Mouse (Mus musculus) limb, embryonic 10.5 days (tissue): ENCODE measurements around the gene Pdk2. TPM values are rescaled to one million over a fixed set of nuclear protein-coding genes. Genes with fewer than 3 reads are reported as not detected.
"Not testable (repeated sequence)": the region's sequence is repeated elsewhere in the genome, so short reads cannot be mapped to it uniquely, and the experiment has no call there.

ENCODE experiments used
- DNase-seq: peaks from one replicate; pipeline ENCODE4 v3.0.0-alpha.2; 2017; ENCODE audit warnings: low spot score
- H3K27ac ChIP-seq: fragments of 300-500 bp; sonication (generic); 2 replicates; pipeline ENCODE4 v1.5.1; 2016; ENCODE audit warnings: mild to moderate bottlenecking
- H3K27me3 ChIP-seq: fragments of 300-500 bp; sonication (generic); 2 replicates; pipeline ENCODE4 v1.6.1; 2016; ENCODE audit warnings: low read depth, mild to moderate bottlenecking; ENCODE audit not compliant: poor library complexity, severe bottlenecking
- H3K36me3 ChIP-seq: fragments of 300-500 bp; sonication (generic); 2 replicates; pipeline ENCODE4 v1.6.1; 2016; ENCODE audit warnings: mild to moderate bottlenecking, moderate library complexity
- H3K4me1 ChIP-seq: fragments of 300-500 bp; sonication (generic); 2 replicates; pipeline ENCODE4 v1.6.1; 2016
- H3K4me3 ChIP-seq: fragments of 300-500 bp; sonication (generic); 2 replicates; pipeline ENCODE4 v1.5.1; 2016; ENCODE audit warnings: mild to moderate bottlenecking, moderate library complexity
- H3K9me3 ChIP-seq: fragments of 300-500 bp; sonication (generic); replicated peaks from 2 replicates; pipeline ENCODE4 v1.6.1; 2016; ENCODE audit warnings: mild to moderate bottlenecking
- WGBS: fragments of 180-500 bp; shearing (Covaris S2); methylation state at CpG from one replicate; pipeline ENCODE4 v1.1.7; 2016; 5-methylcytosine and 5-hydroxymethylcytosine counted together
- polyA plus RNA-seq: library from polyadenylated mRNA; unstranded; fragments of >200 nt; fragmentation: Nextera tagmentation; extraction: Ambion mirVana; gene quantifications from 2 replicates; pipeline ENCODE4 v1.2.1, GENCODE M21; 2016

Pdk2 gene
- polyA plus RNA-seq, 1 experiment from 2014 or later, result 21.2 TPM

DNA sequence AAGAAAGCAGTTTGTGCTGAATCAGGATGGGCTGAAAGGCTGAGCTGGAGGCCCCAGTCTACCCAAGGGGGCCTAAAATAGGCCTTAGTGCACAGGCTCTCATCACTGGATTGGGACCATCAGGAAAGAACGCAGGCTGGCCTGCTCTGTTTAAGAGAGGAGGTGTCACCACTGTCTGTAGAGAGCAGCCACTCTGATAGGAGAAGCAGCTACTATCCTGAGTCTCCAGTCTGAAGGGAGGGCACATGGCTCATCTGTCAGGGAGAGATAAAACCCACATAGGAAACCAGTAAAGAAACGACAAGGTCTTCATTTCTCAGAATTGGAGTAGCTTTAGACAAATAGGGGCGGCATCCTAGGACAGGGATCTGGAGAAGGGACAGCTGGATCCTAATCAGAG lies 29.1 kb downstream of the Pdk2 start:
- Histone ChIP-seq H3K27me3 (no peaks in the 10 kb centered on the region), H3K9me3 (no peaks in the 10 kb centered on the region), H3K36me3 (peaks cover 48% of the 10 kb centered on the region), H3K4me1 (peaks cover 51% of the 10 kb centered on the region), H3K4me3 (peak overlapping the region; percentile 81), H3K27ac (0 out of 2 replicates have a peak overlapping the region, but pooled peaks have one; percentile 96)
- WGBS, result 64% methylated on average over 3 of the region's 3 CpGs
- no peak for DNase-seq

GRCm38 (mm10) chr11:95011416-95011815 lies 29.7 kb downstream of the Pdk2 start:
- no peak for DNase-seq
- peaks cover 42% of the 10 kb centered on the region for H3K36me3 ChIP-seq
- peaks cover 57% of the 10 kb centered on the region for H3K4me1 ChIP-seq
- H3K9me3 ChIP-seq, result no peaks in the 10 kb centered on the region
- 33% methylated on average over 1 of the region's 1 CpGs for WGBS
- H3K27ac ChIP-seq, result peak overlapping the region; percentile 96
- H3K27me3 ChIP-seq, result no peaks in the 10 kb centered on the region
- peak overlapping the region; percentile 81 for H3K4me3 ChIP-seq

DNA sequence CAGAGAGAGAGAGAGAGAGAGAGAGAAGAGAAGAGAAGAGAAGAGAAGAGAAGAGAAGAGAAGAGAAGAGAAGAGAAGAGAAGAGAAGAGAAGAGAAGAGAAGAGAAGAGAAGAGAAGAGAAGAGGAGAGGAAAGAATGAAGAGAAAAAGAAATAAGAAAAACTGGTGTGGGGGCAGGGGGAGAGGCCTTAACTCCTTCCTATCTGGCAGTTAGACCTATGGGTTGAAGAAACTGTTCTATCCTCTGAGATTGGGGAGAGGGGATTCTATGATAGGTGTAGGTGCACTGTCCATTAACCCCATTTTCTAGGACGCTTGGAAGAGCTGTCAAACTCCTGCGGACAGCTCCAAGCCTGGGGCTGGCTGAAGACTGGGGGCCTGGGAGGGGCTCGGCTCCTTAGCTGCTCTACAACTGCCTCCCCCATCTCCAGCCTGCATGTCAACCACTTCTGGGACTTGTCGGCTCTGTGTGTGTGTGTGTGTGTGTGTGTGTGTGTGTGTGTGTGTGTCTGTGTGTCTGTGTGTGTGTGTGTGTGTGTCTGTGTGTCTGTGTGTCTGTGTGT lies 30.2 kb downstream of the Pdk2 start:
- peaks cover 39% of the 10 kb centered on the region for H3K36me3 ChIP-seq
- not testable (repeated sequence) for H3K9me3 ChIP-seq, H3K27me3 ChIP-seq, DNase-seq
- H3K4me3 ChIP-seq, result peak overlapping the region; percentile 81
- peak overlapping the region; percentile 96 for H3K27ac ChIP-seq
- peaks cover 62% of the 10 kb centered on the region for H3K4me1 ChIP-seq
- 25% methylated on average over 4 of the region's 4 CpGs for WGBS

GRCm38 (mm10) chr11:95010141-95010739 lies 30.9 kb downstream of the Pdk2 start:
- Histone ChIP-seq H3K27ac (peak overlapping the region; percentile 96), H3K36me3 (peaks cover 39% of the 10 kb centered on the region)
- peak; percentile 74 for DNase-seq

GRCm38 (mm10) chr11:95009629-95010014 lies 31.5 kb downstream of the Pdk2 start, which contains the start of gene Samd14:
Gene Samd14, plus strand, starts transcription at chr11:95009879.
- peak within 1 kb of the TSS; percentile 96 for H3K27ac ChIP-seq
- peak; percentile 86 for DNase-seq
- peak within 1 kb of the TSS; percentile 81 for H3K4me3 ChIP-seq
- peaks cover 69% of the 10 kb centered on the region for H3K4me1 ChIP-seq
- peaks cover 39% of the 10 kb centered on the region for H3K36me3 ChIP-seq
- WGBS, result under 1% methylated on average over 32 of the region's 32 CpGs
- no peaks in the 10 kb centered on the region for H3K9me3 ChIP-seq
- no peaks in the 10 kb centered on the region for H3K27me3 ChIP-seq

More at GRCm38 (mm10) chr11:95010141-95010739, 30.9 kb downstream of the Pdk2 start:
- H3K27me3 ChIP-seq, result no peaks in the 10 kb centered on the region
- peaks cover 69% of the 10 kb centered on the region for H3K4me1 ChIP-seq
- H3K4me3 ChIP-seq, result peak overlapping the region; percentile 81
- WGBS, result under 1% methylated on average over 40 of the region's 40 CpGs
- no peaks in the 10 kb centered on the region for H3K9me3 ChIP-seq

GRCm38 (mm10) chr11:95008661-95009628 lies 32.2 kb downstream of the Pdk2 start:
- peaks cover 69% of the 10 kb centered on the region for H3K4me1 ChIP-seq
- H3K36me3 ChIP-seq, result peaks cover 39% of the 10 kb centered on the region
- 40% methylated on average over 15 of the region's 15 CpGs for WGBS
- DNase-seq, result no peak
- peak overlapping the region; percentile 96 for H3K27ac ChIP-seq
- H3K27me3 ChIP-seq, result no peaks in the 10 kb centered on the region
- H3K4me3 ChIP-seq, result peak overlapping the region; percentile 81
- no peaks in the 10 kb centered on the region for H3K9me3 ChIP-seq

GRCm38 (mm10) chr11:95007418-95007817 lies 33.7 kb downstream of the Pdk2 start:
- Histone ChIP-seq H3K27me3 (no peaks in the 10 kb centered on the region), H3K9me3 (no peaks in the 10 kb centered on the region), H3K4me1 (peaks cover 60% of the 10 kb centered on the region), H3K36me3 (peaks cover 41% of the 10 kb centered on the region), H3K27ac (peak overlapping the region; percentile 84), H3K4me3 (peak overlapping the region; percentile 54)
- DNase-seq, result no peak
- 81% methylated on average over 3 of the region's 3 CpGs for WGBS

GRCm38 (mm10) chr11:95006525-95007219 lies 34.5 kb downstream of the Pdk2 start:
- peaks cover 44% of the 10 kb centered on the region for H3K36me3 ChIP-seq
- H3K27ac ChIP-seq, result peak overlapping the region; percentile 84
- 3% methylated on average over 27 of the region's 27 CpGs for WGBS
- H3K9me3 ChIP-seq, result no peaks in the 10 kb centered on the region
- peaks cover 52% of the 10 kb centered on the region for H3K4me1 ChIP-seq
- H3K27me3 ChIP-seq, result no peaks in the 10 kb centered on the region
- DNase-seq, result peak; percentile 86
- H3K4me3 ChIP-seq, result peak overlapping the region; percentile 54

DNA sequence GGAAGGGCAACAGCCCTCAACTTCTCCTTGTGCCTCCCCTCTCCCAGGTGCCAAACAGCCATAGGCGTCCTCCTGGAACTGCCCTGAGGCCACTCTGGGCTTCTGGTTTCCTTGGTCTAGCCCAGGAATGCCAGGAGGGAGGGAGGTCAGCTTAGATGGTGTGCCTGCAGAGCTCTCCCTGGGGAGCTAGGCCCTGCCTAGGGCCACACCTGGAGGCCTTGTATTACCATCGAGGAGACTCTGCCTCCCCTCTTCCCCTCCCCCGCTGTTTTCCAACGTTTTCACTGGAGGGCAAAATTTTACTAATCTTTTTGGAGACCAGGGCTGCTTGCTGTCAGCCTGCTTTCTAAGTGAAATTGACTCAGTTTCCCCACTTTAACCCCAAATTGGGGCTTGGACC lies 35.1 kb downstream of the Pdk2 start:
- peaks cover 47% of the 10 kb centered on the region for H3K4me1 ChIP-seq
- peak overlapping the region; percentile 84 for H3K27ac ChIP-seq
- WGBS, result 46% methylated on average over 4 of the region's 4 CpGs
- H3K36me3 ChIP-seq, result peaks cover 49% of the 10 kb centered on the region
- H3K4me3 ChIP-seq, result peak overlapping the region; percentile 54
- no peaks in the 10 kb centered on the region for H3K27me3 ChIP-seq
- H3K9me3 ChIP-seq, result no peaks in the 10 kb centered on the region
- no peak for DNase-seq

GRCm38 (mm10) chr11:95004937-95005198 lies 36.3 kb downstream of the Pdk2 start:
- Histone ChIP-seq H3K36me3 (peaks cover 61% of the 10 kb centered on the region), H3K27ac (peak overlapping the region; percentile 26; the same call in 1 of the 2 replicates), H3K4me3 (no peak overlapping the region), H3K9me3 (no peaks in the 10 kb centered on the region), H3K4me1 (peaks cover 51% of the 10 kb centered on the region), H3K27me3 (no peaks in the 10 kb centered on the region)
- WGBS, result 79% methylated on average over 6 of the region's 6 CpGs
- DNase-seq, result no peak

- Histone ChIP-seq H3K27me3 (no peaks in the 10 kb centered on the region), H3K27ac (peak overlapping the region; percentile 26; the same call in 1 of the 2 replicates), H3K9me3 (no peaks in the 10 kb centered on the region), H3K4me3 (no peak overlapping the region), H3K4me1 (peaks cover 54% of the 10 kb centered on the region), H3K36me3 (peaks cover 66% of the 10 kb centered on the region)
- DNase-seq, result no peak
- 86% methylated on average over 12 of the region's 12 CpGs for WGBS
These were observed 36.8 kb downstream of the Pdk2 start for GRCm38 (mm10) chr11:95004136-95004936.

DNA sequence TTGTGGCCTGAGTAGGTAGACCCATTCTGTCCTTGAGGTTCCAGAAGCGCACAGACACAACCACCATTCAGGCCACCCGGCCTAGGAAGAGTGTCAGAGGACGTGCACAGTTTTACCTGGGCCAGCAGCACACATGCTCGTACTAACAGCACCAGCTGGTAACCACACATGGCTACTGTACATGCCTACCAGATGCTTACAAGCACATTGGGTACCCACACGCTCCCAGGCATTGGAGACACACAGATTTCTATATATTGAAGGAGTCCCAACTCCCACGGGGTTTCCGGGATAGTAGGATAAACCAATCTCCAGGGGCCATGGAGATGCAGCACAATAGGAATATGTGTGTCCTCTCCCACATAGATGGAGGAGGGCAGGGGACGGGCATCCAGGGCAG lies 38.4 kb downstream of the Pdk2 start:
- 93% methylated on average over 8 of the region's 8 CpGs for WGBS
- no peaks in the 10 kb centered on the region for H3K9me3 ChIP-seq
- peaks cover 48% of the 10 kb centered on the region for H3K4me1 ChIP-seq
- H3K36me3 ChIP-seq, result peaks cover 82% of the 10 kb centered on the region
- H3K4me3 ChIP-seq, result no peak overlapping the region
- no peak for DNase-seq
- no peak overlapping the region for H3K27ac ChIP-seq
- no peaks in the 10 kb centered on the region for H3K27me3 ChIP-seq
